Mouse (Mus musculus) testis, adult 2 months (tissue): Measurements from ENCODE around the gene Dmd. TPM values are rescaled to one million over a fixed set of nuclear protein-coding genes. Genes with fewer than 3 reads are reported as not detected.

Experiments
- H3K27ac ChIP-seq: fragments of 200-500 bp; 2 replicates; pipeline ENCODE4 v1.5.1; 2012; ENCODE audit warnings: low read depth, low read length; ENCODE audit not compliant: control insufficient read depth, insufficient read depth
- H3K27me3 ChIP-seq: fragments of 200-500 bp; 2 replicates; pipeline ENCODE4 v1.6.1; 2012; ENCODE audit warnings: mild to moderate bottlenecking, low read length, moderate library complexity; ENCODE audit not compliant: control insufficient read depth, insufficient read depth
- H3K36me3 ChIP-seq: fragments of 200-500 bp; 2 replicates; pipeline ENCODE4 v1.6.1; 2012; ENCODE audit warnings: mild to moderate bottlenecking, low read length; ENCODE audit not compliant: control insufficient read depth, insufficient read depth
- H3K4me1 ChIP-seq: fragments of 200-500 bp; 2 replicates; pipeline ENCODE4 v1.6.1; 2012; ENCODE audit warnings: low read length; ENCODE audit not compliant: control insufficient read depth, insufficient read depth
- H3K4me3 ChIP-seq: fragments of 200-500 bp; 2 replicates; pipeline ENCODE4 v1.5.1; 2012; ENCODE audit warnings: low read depth, mild to moderate bottlenecking, low read length, moderate library complexity, mixed read lengths; ENCODE audit not compliant: control insufficient read depth
- CTCF ChIP-seq: fragments of 200-500 bp; IDR thresholded peaks from 2 replicates; pipeline ENCODE4 v1.5.1; 2012; ENCODE audit warnings: low read depth, mild to moderate bottlenecking, inconsistent platforms, low read length, moderate library complexity; ENCODE audit not compliant: control insufficient read depth, insufficient read depth, insufficient replicate concordance
- POLR2A ChIP-seq: fragments of 200-500 bp; IDR thresholded peaks from 2 replicates; pipeline ENCODE4 v1.6.1; 2012; ENCODE audit warnings: low read depth, mild to moderate bottlenecking, inconsistent platforms, low read length, moderate library complexity; ENCODE audit not compliant: control insufficient read depth
- polyA plus RNA-seq: library from polyadenylated mRNA; depleted of rRNA; stranded (reverse); fragments of >200 nt; gene quantifications from 2 replicates; pipeline ENCODE4 v1.2.3, GENCODE M21; 2012

Gene Dmd
- polyA plus RNA-seq, 1 experiment = 4.3 TPM

GRCm38 (mm10) chrX:84932715-84933473 is 1984.2 kb downstream of the Dmd start:
- Histone ChIP-seq H3K36me3 (no peaks in the 10 kb centered on the region), H3K4me3 (no peak overlapping the region), H3K4me1 (no peaks in the 10 kb centered on the region), H3K27me3 (no peaks in the 10 kb centered on the region), H3K27ac (no peak overlapping the region)
- no peak for TF ChIP-seq CTCF
- TF ChIP-seq POLR2A = no peak

GRCm38 (mm10) chrX:84960557-84960956 is 2011.9 kb downstream of the Dmd start:
- Histone ChIP-seq H3K27ac (no peak overlapping the region), H3K36me3 (no peaks in the 10 kb centered on the region), H3K4me1 (no peaks in the 10 kb centered on the region), H3K27me3 (no peaks in the 10 kb centered on the region), H3K4me3 (no peak overlapping the region)
- no peak for TF ChIP-seq CTCF
- no peak for TF ChIP-seq POLR2A

- no peak overlapping the region for H3K4me3 ChIP-seq
- H3K4me1 ChIP-seq = no peaks in the 10 kb centered on the region
- H3K36me3 ChIP-seq = no peaks in the 10 kb centered on the region
- no peaks in the 10 kb centered on the region for H3K27me3 ChIP-seq
- H3K27ac ChIP-seq = no peak overlapping the region
- no peak for TF ChIP-seq POLR2A
- TF ChIP-seq CTCF = no peak
Measured at GRCm38 (mm10) chrX:84960972-84961371, 2012.3 kb downstream of the Dmd start.

GRCm38 (mm10) chrX:85008304-85008703 is 2059.6 kb downstream of the Dmd start:
- Histone ChIP-seq H3K36me3 (no peaks in the 10 kb centered on the region), H3K27me3 (no peaks in the 10 kb centered on the region), H3K27ac (no peak overlapping the region), H3K4me3 (no peak overlapping the region), H3K4me1 (no peaks in the 10 kb centered on the region)
- TF ChIP-seq CTCF = no peak
- no peak for TF ChIP-seq POLR2A

GRCm38 (mm10) chrX:85041466-85042058 is 2092.9 kb downstream of the Dmd start:
- TF ChIP-seq POLR2A = no peak
- no peak for TF ChIP-seq CTCF
- no peaks in the 10 kb centered on the region for H3K27me3 ChIP-seq
- no peak overlapping the region for H3K27ac ChIP-seq
- H3K4me3 ChIP-seq = no peak overlapping the region
- H3K4me1 ChIP-seq = no peaks in the 10 kb centered on the region
- H3K36me3 ChIP-seq = no peaks in the 10 kb centered on the region

- Histone ChIP-seq H3K4me3 (no peak overlapping the region), H3K4me1 (no peaks in the 10 kb centered on the region), H3K27me3 (no peaks in the 10 kb centered on the region), H3K36me3 (no peaks in the 10 kb centered on the region), H3K27ac (no peak overlapping the region)
- TF ChIP-seq CTCF (no peak), POLR2A (no peak)
Measured at GRCm38 (mm10) chrX:85046631-85047030, 2098.0 kb downstream of the Dmd start.

- Histone ChIP-seq H3K4me3 (peak overlapping the region; percentile 85), H3K36me3 (no peaks in the 10 kb centered on the region), H3K4me1 (no peaks in the 10 kb centered on the region), H3K27me3 (no peaks in the 10 kb centered on the region), H3K27ac (peak overlapping the region; percentile 76)
- TF ChIP-seq POLR2A = no peak
- no peak for TF ChIP-seq CTCF
Measured at GRCm38 (mm10) chrX:85048141-85049110, 2099.8 kb downstream of the Dmd start.
